Mouse (Mus musculus): Measurements from ENCODE around the gene Naa50.

Gene Naa50

DNA sequence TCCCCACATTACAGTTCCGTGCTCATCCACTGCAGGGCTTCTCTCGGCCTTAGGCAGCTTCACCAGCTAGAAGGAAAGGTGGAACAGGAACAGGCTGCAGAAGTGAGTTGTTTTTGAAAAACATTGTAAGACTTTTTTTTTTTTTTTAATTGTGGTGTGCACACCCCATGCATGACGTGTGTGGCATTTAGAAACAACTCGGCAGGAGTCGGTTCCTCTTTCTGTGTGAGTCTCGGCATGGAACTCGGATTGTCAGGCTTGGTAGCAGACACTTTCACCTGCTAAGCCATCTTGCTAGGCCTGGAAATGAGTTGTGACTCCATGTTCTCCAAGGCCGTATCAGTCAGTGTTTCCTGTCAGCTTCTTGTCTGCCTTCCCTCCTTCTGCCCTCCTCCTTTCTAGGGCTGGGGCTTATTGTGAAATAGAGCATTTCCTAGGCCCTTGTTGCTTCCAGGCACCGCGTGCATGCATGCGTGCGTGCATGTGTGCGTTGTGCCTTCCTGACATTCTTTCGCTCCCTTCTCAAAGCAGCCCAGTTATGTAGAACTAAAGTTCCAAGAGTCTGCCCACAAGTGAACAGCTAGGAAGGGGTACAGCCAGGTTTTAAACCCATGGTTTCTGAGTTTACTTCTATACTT lies 59.6 kb downstream of the Naa50 start:
- no peak for DNase-seq (ENCODE audit: low spot score in 2 of 2)

GRCm38 (mm10) chr16:44200146-44200545 lies 60.5 kb downstream of the Naa50 start:
- DNase-seq (ENCODE audit: low spot score in 2 of 2): no peak

- DNase-seq (ENCODE audit: low spot score in 2 of 2): no peak
Measured at GRCm38 (mm10) chr16:44204331-44204730, 64.7 kb downstream of the Naa50 start.

GRCm38 (mm10) chr16:44205973-44206372 lies 66.3 kb downstream of the Naa50 start:
- DNase-seq (ENCODE audit: low spot score in 2 of 2): no peak

- no peak for DNase-seq (ENCODE audit: low spot score in 2 of 2)
Measured at GRCm38 (mm10) chr16:44210156-44211053, 70.8 kb downstream of the Naa50 start.

DNA sequence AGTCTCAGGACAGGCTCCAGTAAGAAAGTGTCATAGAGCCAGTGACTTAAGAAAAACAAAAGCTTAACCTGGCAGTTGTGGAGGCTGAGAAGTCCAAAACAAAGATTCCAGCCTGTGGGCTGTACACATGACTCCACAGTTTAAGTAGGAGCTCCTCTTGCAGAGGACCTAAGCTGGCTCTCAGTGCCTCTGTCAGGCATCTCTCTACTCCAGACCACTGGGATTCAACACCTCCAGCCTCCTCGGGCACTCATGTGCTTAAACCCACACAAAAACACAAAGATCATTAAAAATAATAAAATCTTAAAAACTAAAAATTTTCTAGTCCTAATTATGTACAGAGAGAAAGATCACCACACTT lies 71.4 kb downstream of the Naa50 start:
- no peak for DNase-seq (ENCODE audit: low spot score in 2 of 2)

DNA sequence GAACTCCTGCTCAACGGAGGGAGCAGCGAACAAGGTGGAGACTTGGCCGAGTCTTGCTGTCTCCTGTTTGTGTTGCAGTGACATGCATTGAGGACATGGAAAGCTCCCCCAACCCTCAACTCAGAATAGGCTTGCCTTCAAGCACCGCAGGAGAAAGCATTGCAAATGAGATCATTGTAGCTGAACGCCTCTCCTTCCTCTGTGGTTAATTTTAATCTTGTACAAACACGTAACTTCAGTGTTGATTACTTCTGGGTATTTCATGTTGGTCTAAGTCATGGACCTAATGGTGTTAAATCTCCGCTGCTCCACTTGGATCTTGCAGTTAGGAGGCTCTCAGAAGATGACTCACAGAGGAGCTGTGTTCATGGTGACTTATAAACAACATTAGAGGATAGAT lies 73.1 kb downstream of the Naa50 start:
- no peak for DNase-seq (ENCODE audit: low spot score in 2 of 2)
